Mouse (Mus musculus): Measurements from ENCODE around the gene Ctrb1.

DNA sequence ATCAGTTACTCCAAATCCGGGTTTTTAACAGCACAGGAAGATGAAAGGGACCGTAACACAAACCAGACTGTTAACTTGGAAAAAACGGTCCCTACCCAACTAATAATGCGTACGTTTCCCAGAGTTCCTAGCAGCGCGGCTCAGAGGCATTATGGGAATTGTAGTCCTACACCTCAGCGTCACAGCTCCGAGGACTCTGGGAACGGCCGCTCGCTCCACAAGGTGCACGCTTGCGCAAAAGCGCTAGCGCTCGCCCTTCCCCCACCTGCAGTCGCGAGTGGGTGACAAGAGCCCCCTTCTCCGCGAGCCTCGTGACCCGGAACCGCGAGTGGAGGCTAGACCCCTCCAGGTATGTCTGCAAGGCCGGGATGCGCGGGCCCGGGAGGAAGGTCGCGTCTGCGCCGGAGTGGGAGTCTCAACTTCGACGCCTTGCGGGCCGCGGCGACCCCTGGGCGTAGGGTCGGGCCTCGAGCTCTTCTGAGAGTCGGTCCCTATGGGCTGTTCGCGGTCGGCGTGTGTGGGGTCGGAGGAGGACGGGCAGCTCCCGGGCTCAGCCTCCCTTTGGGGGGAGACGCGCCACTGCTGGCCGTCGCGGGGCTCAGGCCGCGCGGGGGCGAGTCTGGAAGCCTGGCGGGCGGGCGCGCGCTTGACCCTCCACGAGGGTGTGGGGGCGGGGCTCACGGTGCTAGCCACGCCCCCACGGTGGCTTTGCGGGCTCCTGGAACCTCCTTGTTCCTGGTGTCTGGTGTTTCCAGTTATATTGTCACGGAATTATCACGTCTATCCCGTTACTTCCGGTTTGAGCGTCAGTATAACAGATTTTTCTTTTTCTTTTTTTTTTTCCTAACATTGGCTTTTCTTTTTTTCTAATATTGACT is 47.3 kb downstream of the Ctrb1 start, which contains the start of gene Zfp1:
- TF ChIP-seq CTCF (IDR thresholded peaks at IDR 0.05; ENCODE audit: low read depth, low read length) = no peak
- no peak for TF ChIP-seq TAL1 (conservative IDR thresholded peaks at IDR 0.05; ENCODE audit: low read depth, low read length)
- no peak for TF ChIP-seq POLR2AphosphoS5 (IDR thresholded peaks at IDR 0.05; ENCODE audit: insufficient replicate concordance, low read depth, low read length)
- no peak for TF ChIP-seq GATA1 (IDR thresholded peaks at IDR 0.05; ENCODE audit: borderline replicate concordance, low read length)
- TF ChIP-seq GATA2 (IDR thresholded peaks at IDR 0.05; ENCODE audit: borderline replicate concordance, low read depth, low read length) = no peak

Data from G1E (cell line).